Mouse (Mus musculus) layer of hippocampus, postnatal 10 days (tissue): ENCODE measurements around the gene Zfhx3. TPM values are rescaled to one million over a fixed set of nuclear protein-coding genes. Genes with fewer than 3 reads are reported as not detected.

Source experiments
- DNase-seq, 2 experiments: peaks; one replicate each; pipeline ENCODE4 v3.0.0; 2021; ENCODE audit warnings: low spot score in 2 of 2
- total RNA-seq, 2 experiments: library from RNA; stranded (reverse); gene quantifications; 2 replicates each; pipeline ENCODE4 v1.2.3; 2021

Zfhx3 gene
- total RNA-seq, 2 experiments from 2014 or later, result 3.9 to 4.7 TPM

DNA sequence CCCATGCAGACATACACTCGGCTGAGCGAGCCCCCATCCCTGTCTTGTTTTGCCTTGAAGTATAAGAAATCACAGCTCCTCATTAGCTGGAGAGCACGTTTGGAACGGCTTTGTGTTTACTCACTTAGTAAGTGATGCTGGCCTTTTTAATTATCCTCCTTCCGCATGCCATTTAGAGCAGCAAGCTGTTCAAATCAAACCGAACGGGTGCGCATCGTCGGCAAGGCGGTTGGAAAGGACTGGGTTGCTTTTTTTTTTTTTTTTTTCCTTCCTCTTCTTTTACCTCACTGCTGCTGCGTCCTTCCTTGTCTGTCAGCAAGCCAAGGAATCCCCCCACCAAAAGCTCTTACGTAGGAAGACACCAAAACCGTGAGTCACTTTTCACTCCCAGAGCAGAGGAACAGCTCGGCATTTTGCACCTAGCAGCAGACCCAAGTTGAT is 594.5 kb downstream of the Zfhx3 start:
- peak; percentile 19 to 25 for DNase-seq

DNA sequence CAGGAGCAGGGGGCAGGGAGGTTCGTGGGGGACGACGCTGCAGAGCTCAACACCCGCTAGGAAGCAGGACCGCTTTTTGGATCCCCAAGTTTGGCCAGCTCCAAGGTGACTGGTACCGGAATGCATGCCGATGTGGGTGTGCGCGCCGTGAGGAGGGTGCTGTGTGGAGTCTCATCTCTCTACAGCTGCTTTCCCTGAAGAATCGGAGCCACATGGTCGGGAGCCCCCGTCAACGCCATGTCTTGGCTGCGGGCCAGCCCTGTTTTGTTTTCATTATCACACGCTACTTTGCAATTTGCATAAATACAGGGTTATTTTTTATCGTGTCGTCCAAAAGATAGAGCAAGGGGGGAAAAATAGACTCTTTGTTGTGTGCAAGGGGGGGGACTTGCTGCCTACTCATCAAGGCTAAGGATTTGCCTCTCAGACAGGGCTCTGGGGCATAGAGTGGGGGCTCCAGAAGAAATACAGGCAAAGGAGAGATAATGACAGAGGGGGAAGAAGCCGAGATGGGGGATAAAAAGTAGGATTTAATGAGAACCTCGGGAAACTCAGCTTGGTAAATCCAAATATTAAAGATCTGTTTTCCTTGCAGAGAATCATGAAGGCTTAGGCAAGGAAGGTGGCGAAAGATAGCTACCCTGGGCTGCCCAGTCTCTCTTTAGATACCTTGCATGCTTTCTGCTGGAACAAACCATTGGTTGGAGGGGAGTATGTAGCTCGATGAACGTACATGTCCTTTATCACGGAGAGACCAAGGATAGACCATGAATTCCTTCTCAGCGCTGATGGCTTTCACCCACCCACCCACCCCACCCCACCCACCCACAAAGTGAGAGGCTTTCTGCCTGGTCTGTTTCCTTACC is 595.5 kb downstream of the Zfhx3 start:
- peak; percentile 26 to 52 for DNase-seq

DNA sequence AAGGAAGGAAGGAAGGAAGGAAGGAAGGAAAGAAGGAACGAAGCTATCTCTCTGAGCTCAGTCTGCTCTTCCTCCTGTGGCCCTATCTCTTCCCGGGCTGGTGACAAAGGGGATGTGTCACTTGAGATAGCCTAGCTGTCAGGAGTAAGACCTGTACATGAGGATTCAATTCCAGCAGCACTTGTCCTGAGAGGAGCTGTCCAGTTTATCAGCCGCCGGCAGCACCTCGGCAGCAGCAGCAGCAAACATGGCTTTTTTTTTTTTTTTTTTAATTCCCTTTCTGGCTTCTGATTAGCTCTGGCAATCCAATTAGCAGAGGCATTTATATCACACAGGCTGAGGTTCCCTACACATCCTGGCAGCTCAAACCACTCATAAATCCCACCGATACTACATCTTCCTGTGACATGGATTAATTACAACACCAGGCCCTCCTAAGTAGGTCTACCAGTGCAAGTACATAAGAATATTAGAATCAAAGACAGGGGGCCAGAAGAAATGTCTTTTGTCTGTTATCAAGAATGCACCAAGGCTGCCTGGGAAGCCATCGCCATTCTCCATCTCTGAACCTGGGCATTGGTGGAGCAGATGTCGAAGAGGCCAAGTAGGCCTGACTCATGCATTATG is 596.6 kb downstream of the Zfhx3 start:
- DNase-seq, result no peak

DNA sequence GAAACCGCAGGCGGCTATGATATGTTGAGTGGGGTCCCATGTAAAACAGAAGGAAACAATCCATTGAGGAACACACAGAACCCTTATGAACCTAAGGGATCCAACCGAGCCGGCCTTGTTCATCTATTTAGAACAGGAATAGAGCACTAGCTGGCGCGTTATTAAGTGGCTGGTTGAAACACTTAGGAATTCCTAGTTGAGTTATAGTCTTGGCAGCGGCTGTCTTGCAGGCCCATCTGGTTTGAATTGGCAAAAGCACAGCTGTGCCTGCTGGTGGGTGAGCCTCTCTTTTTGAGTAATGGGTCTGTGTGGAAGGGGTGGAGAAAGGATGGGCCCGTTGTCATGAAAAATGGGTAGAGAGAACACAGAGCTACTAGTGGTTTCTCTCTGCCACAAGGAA is 610.1 kb downstream of the Zfhx3 start:
- DNase-seq, result peak in 1 of 2 experiments; percentile 15

DNA sequence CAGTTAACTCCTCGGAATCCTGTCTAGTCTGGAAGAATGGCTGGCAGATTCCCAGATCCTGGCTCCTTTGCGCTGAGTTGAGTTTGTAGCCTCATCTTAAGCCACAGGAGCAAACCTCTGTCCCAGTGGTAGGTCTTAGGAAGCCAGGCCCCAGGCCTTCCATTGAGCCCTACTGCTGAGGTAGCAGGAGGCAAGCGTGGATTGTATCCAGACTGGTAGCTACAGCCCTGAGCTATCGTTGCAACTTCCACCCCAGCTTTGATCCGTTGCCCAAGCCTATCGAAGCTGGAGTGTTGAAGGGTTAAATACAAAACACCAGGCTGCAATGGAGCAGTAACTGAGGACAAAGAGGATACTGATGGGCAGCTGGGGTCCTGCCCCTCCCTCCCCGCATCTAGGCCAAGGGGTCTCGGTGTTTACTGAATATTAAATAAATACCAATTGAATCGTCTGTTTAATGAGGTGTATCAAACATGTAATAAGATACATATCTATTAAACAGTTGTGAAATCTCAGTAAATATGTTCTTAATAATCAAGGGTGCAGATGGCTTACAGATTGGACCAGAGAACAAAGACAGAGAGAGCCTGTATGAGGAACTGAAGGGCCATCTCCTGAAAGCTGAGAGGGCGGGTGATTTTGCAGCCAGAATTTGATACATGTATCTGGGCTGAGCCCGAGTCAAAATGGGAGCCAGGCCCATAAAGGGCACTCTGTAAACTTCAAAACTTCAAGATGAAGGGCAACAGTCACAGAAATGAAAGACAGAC is 611.5 kb downstream of the Zfhx3 start:
- no peak for DNase-seq

DNA sequence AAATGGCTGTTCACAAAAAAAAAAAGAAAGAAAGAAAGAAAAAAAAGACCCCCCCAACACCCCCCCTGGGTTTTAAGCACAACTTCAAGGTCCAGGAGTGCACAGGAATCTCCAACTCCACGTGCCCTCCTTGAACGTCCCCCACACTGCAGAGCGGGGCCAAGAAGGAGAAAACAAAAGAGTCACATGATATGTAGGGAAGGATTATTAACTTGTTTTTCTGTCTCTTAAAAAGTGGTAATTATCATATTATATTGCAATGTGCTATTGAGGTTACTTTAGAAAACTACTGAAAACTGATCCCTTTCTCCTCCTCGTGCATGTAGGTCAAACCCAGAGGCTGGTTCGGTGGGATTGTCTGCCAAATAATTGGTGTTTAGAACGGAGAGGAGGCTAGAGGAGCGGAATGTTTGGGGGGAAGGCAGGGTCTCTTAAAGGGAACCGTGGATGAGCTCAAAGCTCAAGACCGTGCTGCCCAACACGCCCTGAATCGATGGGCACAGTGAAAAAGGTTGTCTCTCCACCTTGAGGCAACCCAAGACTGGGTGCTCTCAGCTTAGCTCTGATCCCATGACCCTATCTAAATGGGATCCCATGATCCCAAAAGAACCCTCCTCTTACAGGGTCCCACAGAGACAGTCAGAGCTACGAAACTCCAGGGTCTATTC is 612.3 kb downstream of the Zfhx3 start:
- DNase-seq, result no peak

DNA sequence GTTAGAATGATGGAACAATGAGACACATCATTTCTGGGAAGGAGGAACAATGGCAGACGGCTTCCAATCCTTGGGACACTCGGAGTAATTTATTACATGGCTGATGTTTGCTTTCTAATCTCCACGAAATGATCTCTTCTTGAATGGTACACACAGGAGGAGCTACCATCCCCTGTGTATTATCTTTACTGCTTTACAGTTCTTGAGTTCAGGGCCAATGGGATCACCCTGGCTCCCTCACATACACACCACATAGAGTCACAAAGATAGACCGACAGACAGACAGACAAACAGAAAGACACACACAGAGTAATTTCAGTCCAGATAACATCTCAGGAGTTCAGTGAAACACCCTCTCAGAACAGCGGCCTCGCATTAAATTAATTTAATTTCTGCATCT is 621.0 kb downstream of the Zfhx3 start:
- DNase-seq, result no peak

DNA sequence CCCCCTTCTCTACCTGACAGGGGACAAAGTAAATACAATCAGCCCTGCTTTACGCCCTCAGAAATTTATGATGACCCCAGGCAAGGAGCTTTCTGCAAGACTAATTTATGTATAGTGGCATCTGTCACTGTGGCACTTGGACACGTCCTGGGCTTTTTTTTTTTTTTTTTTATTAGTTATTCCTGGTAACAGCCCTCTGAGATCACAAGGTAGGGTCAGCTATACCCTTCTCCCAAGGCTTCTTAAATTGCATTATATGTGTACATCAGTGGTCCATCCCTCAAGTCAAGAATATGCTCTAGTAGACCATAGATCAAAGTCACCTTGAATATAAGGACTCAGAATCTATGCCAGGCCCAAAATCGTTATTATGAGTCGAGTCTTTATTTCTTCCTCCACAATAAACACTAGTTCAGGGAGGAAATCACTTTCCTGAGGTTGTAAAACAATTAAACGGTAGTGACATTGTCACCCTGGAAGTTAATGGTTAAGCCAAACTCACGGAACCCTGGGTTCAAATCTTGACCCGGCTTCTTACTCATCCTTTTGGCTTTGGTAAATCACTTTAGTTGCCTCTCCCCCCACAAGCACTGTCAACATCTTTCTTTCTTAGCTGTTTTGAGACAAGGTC is 621.6 kb downstream of the Zfhx3 start:
- DNase-seq, result no peak

DNA sequence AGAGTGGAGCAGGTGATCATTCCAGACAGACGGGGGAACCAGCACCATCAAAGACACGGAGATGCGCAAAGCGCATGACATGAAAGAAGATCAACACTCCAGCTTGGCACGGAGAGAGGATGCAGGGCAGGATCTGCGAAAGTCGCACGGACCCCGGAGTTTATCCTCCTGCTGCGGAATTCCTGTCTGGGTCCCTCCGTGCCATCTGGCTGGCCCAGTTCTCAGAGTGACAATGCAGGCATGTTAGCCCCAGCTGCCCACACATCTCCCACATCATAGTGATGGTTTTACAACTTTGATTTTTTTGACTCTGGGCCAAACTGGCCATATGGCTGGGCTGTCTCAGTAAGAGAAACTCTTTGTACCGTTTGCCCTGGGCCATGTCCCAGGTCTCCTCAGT is 623.6 kb downstream of the Zfhx3 start:
- peak in 1 of 2 experiments; percentile 13 for DNase-seq

DNA sequence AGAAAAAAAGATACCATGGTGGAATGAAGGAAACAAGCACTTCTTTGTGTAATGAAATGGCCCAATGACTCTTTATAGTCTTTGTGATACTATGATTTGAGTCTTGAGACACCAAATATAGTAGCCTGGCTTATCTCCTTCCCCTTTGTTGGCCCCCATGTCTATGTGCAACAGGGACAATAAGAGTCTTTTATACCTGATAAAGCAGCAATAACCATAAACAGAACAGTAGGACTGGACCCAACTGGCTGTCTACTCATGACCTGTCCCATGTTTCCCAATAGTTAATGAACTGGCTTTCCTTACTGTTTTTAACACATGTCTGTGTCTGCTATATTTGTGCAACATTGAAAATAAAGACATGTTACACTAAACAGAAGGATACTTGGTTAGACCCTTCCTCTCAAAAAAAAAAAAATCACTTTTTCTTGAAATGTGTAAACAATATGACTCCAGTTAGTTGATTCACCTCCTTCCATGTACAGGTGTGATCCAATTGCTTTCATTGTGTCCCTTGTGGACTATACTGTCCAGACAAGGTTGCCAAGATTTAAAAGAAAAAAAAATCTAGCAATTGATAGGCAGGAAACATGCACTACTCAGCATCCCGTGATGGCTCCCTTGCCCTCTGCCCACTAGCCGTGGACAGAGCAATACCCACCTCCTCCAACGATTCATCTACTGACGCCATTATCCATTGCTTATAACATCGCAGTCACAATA is 631.0 kb downstream of the Zfhx3 start:
- no peak for DNase-seq

DNA sequence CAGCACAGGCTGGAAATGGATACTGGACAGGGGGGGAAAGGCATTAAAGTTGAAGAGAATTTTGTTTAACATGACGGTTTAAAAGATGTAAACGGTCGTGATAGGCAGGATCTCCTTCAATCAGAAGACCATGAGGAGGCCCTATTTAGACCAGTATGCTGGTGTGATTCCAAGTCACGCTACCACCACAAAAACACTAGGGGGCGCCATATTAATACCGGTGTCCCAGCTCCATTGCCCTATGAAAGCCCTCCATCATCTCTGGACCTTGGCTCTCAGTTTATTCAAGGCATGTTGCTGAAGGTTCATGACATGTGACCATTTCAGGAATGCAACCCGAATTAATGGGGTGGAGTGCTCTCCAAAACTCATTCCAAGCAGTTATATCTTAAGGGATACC is 631.7 kb downstream of the Zfhx3 start:
- DNase-seq, result peak in 1 of 2 experiments; percentile 27

DNA sequence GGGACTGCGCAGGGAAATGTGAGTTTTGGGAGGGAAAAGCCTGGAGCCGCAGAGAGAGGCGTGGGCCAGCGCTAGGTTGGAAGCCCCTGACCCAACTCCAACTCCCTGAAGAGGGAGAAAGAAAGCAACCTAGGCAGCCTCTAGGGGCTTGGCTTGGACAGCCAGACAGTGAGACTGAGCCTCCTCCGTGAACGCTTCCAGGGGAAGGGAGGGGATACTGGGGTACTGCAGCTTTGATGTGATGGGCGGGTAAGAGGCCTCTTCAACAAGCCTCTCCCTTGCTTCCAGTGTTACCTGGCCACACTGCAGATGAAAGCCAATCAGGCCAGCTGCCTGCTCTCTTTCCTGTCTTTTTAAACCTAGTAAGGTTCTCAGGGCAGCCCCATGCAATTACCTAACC is 635.1 kb downstream of the Zfhx3 start:
- DNase-seq, result no peak

DNA sequence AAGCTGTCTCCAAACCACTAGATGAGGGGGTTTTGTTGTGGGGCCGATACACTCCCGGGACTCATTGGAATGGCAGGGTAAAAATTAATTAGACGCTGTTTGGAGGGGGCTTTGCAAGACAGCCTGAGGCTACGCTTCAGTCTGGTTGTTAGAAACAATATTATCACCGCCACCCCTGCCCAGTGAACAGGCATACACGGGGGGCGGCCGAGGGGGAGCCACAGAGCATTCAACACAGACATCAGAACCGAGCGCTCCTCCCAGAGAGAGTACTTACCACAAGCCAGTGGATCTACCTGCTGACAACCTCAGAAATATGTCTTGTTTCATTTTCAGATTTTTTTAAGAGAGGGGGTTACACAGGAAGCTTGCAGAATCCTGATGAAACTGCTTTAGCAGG is 635.9 kb downstream of the Zfhx3 start:
- no peak for DNase-seq

DNA sequence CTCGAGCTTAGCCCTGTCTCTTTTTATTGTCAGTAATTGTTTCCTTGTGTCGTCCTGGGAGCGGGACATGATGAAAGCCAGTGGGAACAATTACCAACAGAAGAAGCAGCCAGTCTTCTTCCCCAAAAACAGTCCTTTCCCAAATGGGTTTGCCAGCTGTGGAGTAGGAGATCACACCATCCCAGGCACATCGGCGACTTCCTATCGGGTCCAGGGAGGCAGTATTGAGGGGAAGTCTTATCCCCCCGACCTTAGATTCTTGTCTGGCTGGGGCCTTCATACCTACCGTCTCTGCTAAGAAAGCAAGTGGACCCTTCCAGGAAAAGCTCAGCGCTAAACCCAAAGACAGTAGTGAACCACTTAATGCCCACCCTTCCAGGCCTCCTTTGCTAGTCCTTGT is 637.4 kb downstream of the Zfhx3 start:
- no peak for DNase-seq

DNA sequence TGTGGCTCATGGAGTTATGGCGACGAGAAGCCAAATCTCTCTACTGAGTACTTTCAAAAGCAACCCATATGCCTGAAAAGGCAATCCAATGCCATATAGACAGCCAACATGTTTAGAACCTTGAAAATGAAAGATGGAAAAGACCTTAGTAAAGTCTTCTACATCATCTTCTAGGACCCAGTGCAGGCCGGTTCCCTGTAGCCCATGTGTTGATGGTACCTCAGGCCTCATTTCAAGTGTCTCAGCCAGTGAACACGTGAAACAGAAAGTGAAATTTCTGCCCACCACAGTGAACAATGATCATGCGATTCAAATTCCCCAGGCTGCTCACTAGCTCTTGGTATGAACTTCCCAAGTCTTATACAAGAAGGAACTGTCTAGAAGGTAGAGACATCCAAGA is 637.9 kb downstream of the Zfhx3 start:
- no peak for DNase-seq

DNA sequence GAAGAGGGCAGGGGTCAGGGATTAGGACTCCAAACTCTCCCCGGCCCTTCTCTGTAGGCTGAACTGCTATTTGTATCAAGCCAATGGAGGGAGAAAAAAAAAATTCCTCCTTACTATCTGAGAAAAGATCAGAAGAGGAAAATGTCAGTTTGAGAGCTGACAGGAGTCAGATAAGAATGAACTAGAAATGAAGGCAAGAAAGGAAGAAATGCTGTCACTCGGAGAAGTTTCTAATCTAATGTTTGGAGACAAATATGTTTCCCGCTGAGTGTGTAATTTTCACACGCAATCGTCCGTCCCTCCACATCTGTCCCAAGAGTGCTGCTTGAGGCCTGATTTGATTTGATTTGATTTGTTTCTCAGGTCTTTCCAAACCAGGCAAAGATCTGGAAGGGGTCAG is 639.1 kb downstream of the Zfhx3 start:
- no peak for DNase-seq

DNA sequence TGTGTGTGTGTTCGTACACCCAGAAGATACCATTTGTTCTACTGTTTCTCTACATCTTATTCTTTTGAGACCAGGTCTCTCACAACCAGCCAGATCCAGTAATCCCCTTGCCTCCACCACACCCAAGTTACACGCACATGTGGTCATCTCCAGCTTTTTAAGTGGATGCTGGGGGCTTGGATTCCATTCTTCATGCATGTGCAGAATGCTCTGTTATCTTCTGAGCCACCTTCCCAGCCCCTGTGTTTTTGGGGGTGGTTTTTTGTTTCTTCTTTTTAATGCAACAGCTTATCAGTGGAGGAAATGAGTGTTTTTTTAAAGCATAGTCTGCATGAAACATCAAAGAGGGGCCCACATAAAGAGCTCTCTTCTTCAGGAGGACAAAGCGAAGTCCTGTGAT is 639.8 kb downstream of the Zfhx3 start:
- DNase-seq, result no peak

DNA sequence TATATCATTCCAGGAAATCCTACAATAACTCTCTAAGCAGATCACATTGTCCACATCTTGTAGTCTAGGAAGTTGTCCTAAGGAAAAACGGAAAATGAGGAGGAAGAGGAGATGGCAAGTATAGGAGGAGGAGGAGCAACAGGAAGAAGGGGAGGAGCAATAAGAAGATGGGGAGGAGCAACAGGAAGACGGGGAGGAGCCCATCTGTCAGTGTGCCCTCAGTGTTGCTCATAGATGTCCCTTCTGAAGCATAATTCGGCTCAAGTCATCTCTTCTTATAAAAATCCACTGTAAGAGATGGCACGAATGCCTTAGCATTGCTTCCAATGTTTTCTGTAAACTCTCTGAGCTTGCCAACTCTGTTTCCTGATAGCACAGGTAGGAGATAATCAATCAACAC is 640.8 kb downstream of the Zfhx3 start:
- DNase-seq, result no peak

DNA sequence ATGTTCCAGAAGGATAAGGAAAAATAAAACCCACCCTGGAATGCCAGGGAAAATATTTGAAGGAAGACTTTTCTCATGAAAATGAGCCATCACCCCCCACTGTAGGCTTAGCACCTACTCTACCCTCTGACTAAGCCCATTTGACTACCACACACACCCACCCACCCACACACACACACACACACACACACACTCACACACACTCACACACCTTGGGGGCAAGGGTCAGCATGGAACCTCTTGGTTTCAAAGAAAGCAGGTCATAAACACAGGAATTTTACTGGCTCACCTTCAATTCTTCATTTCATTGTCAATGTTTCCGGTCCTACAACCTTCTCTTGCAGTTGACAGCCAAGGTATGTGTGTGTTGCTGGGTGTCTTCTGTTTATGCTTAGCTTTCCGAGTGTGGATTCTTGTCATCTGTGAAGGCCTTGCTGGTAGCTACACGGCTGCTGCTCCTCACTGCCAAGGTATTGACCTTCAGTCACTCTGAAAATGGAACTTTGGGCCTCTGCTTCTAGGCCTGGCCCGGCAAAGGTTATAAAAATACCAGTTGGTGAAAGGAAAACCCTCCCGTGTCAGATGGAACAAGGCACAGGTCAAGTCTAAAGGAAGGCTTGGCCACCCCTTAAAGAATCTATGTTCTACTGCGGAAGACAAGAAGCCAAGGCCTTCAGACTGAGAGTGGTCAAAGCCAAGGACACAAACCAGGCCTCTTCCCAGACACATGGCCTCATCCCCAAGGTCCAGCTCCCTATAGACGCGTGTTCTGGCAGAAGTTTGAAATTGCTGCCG is 641.6 kb downstream of the Zfhx3 start:
- no peak for DNase-seq

DNA sequence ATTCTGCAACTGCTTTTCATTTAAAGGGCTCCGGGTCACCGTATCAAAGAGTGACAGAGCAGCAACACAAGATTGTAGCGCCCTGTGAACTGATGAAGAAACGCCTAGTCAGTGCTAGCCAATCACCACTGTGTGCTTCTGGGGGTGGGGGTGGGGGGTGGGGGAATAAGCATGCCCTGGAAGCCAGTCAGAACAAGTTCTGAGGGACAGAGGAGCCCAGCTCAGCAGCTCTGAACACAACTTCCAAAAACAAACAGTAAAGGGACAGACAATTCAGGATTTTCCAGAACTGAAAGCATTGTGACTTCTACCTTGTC is 642.2 kb downstream of the Zfhx3 start:
- DNase-seq, result no peak
